Mouse (Mus musculus): ENCODE results near the gene Bbs1. TPM values are rescaled to one million over a fixed set of nuclear protein-coding genes. Genes with fewer than 3 reads are reported as not detected.

Gene Bbs1
- total and polyA plus RNA-seq, 3 experiments, result 1.2 to 1.9 TPM; not detected in 1

DNA sequence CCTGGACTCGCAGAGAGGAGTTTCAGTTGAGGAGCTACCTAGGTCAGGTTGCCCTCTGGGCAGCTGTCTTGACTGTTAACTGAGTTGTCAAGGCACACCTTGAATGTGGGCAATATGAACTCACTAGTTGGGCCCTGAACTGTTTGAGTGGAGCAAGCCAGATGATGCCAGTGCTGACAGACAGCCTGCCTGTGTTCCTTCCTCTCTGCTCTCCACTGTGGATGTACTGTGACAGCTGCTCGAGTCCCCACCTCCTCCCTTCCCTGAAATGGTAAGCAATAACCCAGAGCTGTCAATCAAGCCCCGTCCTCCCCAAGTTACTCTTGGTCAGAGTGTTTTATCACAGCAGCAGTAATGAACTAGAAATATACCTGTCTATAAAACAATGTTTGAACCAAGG lies 6.5 kb downstream of the Bbs1 start:
- TF ChIP-seq UBTF (IDR thresholded peaks at IDR 0.05; ENCODE audit: borderline replicate concordance, insufficient read depth, low read depth, low read length) (no peak), ZMIZ1 (IDR thresholded peaks at IDR 0.05; ENCODE audit: low read depth, low read length) (no peak), MYB (IDR thresholded peaks at IDR 0.05; ENCODE audit: low read depth, low read length) (no peak), GATA1 (IDR thresholded peaks at IDR 0.05; ENCODE audit: low read depth, low read length) (no peak), GABPA (IDR thresholded peaks at IDR 0.05; ENCODE audit: low read depth, low read length) (no peak), MAZ (IDR thresholded peaks at IDR 0.05; ENCODE audit: low read depth, low read length) (no peak), CTCF (IDR thresholded peaks at IDR 0.05 in 2 of 3, conservative IDR thresholded peaks at IDR 0.05 in 1 of 3; ENCODE audit: control insufficient read depth in 1 of 3, insufficient read depth in 1 of 3, low read depth in 2 of 3, low read length in 3 of 3, poor library complexity in 1 of 3, severe bottlenecking in 1 of 3) (no peak), MAX (IDR thresholded peaks at IDR 0.05; ENCODE audit: low read length) (no peak), POLR2AphosphoS5 (IDR thresholded peaks at IDR 0.05; ENCODE audit: borderline replicate concordance, low read depth, low read length) (no peak), ETS1 (IDR thresholded peaks at IDR 0.05; ENCODE audit: low read depth, low read length) (no peak), TAL1 (IDR thresholded peaks at IDR 0.05; ENCODE audit: low read length) (no peak), CHD1 (IDR thresholded peaks at IDR 0.05; ENCODE audit: low read depth, low read length) (no peak)
- Histone ChIP-seq H3K27me3 (ENCODE audit: control insufficient read depth in 1 of 2, insufficient read depth in 2 of 2, low read length in 2 of 2) (no peaks in the 10 kb centered on the region), H3K79me2 (ENCODE audit: control insufficient read depth, insufficient read depth, low read length, poor library complexity) (no peaks in the 10 kb centered on the region), H3K27ac (ENCODE audit: control insufficient read depth, low read depth, low read length) (no peak overlapping the region), H3K9ac (ENCODE audit: control insufficient read depth, low read depth, low read length, poor library complexity, severe bottlenecking) (no peak overlapping the region), H3K36me3 (ENCODE audit: control insufficient read depth in 1 of 2, insufficient read depth in 2 of 2, low read length in 2 of 2) (no peaks in the 10 kb centered on the region), H3K4me3 (ENCODE audit: control insufficient read depth in 1 of 2, insufficient read depth in 1 of 2, low read depth in 2 of 2, low read length in 2 of 2) (no peak overlapping the region), H3K4me1 (ENCODE audit: control insufficient read depth in 1 of 2, insufficient read depth in 2 of 2, low read length in 2 of 2) (no peaks in the 10 kb centered on the region), H3K9me3 (replicated peaks; ENCODE audit: insufficient read depth, low read length) (no peaks in the 10 kb centered on the region)
- DNase-seq (ENCODE audit: low read depth, low spot score), result no peak

GRCm38 (mm10) chr19:4898972-4899371 lies 7.5 kb downstream of the Bbs1 start:
- TF ChIP-seq CHD2 (IDR thresholded peaks at IDR 0.05; ENCODE audit: low read length), result no peak
- no peak for TF ChIP-seq MXI1 (IDR thresholded peaks at IDR 0.05; ENCODE audit: low read depth, low read length)
- no peak for TF ChIP-seq MEF2A (IDR thresholded peaks at IDR 0.05; ENCODE audit: extremely low read depth, insufficient replicate concordance, low read depth, low read length, poor library complexity, severe bottlenecking)
- TF ChIP-seq POLR2A (IDR thresholded peaks at IDR 0.05; ENCODE audit: control insufficient read depth in 1 of 2, insufficient read depth in 1 of 2, low read depth in 1 of 2, low read length in 2 of 2, poor library complexity in 1 of 2), result no peak
- TF ChIP-seq MAZ (IDR thresholded peaks at IDR 0.05; ENCODE audit: low read depth, low read length), result no peak
- TF ChIP-seq MAFK (IDR thresholded peaks at IDR 0.05; ENCODE audit: borderline replicate concordance, low read depth, low read length), result no peak
- TF ChIP-seq NRF1 (IDR thresholded peaks at IDR 0.05; ENCODE audit: insufficient read depth, low read depth, low read length, poor library complexity, severe bottlenecking), result no peak
- no peak for TF ChIP-seq POLR2AphosphoS5 (IDR thresholded peaks at IDR 0.05; ENCODE audit: borderline replicate concordance, low read depth, low read length)
- TF ChIP-seq E2F4 (IDR thresholded peaks at IDR 0.05; ENCODE audit: borderline replicate concordance, low read depth, low read length), result no peak
- no peak for TF ChIP-seq JUND (IDR thresholded peaks at IDR 0.05; ENCODE audit: low read depth, low read length)
- Histone ChIP-seq H3K4me1 (ENCODE audit: control insufficient read depth in 1 of 2, insufficient read depth in 2 of 2, low read length in 2 of 2) (no peaks in the 10 kb centered on the region), H3K36me3 (ENCODE audit: control insufficient read depth in 1 of 2, insufficient read depth in 2 of 2, low read length in 2 of 2) (no peaks in the 10 kb centered on the region), H3K27me3 (ENCODE audit: control insufficient read depth in 1 of 2, insufficient read depth in 2 of 2, low read length in 2 of 2) (no peaks in the 10 kb centered on the region), H3K4me3 (ENCODE audit: control insufficient read depth in 1 of 2, insufficient read depth in 1 of 2, low read depth in 2 of 2, low read length in 2 of 2) (no peak overlapping the region), H3K9me3 (replicated peaks; ENCODE audit: insufficient read depth, low read length) (no peaks in the 10 kb centered on the region), H3K9ac (ENCODE audit: control insufficient read depth, low read depth, low read length, poor library complexity, severe bottlenecking) (no peak overlapping the region), H3K79me2 (ENCODE audit: control insufficient read depth, insufficient read depth, low read length, poor library complexity) (no peaks in the 10 kb centered on the region), H3K27ac (ENCODE audit: control insufficient read depth, low read depth, low read length) (no peak overlapping the region)
- DNase-seq (ENCODE audit: low read depth, low spot score), result no peak
